Mouse (Mus musculus): ENCODE measurements around the gene Slc25a42.
"Not testable (repeated sequence)": the region's sequence is repeated elsewhere in the genome, so short reads cannot be mapped to it uniquely, and the experiment has no call there.

The Slc25a42 gene

DNA sequence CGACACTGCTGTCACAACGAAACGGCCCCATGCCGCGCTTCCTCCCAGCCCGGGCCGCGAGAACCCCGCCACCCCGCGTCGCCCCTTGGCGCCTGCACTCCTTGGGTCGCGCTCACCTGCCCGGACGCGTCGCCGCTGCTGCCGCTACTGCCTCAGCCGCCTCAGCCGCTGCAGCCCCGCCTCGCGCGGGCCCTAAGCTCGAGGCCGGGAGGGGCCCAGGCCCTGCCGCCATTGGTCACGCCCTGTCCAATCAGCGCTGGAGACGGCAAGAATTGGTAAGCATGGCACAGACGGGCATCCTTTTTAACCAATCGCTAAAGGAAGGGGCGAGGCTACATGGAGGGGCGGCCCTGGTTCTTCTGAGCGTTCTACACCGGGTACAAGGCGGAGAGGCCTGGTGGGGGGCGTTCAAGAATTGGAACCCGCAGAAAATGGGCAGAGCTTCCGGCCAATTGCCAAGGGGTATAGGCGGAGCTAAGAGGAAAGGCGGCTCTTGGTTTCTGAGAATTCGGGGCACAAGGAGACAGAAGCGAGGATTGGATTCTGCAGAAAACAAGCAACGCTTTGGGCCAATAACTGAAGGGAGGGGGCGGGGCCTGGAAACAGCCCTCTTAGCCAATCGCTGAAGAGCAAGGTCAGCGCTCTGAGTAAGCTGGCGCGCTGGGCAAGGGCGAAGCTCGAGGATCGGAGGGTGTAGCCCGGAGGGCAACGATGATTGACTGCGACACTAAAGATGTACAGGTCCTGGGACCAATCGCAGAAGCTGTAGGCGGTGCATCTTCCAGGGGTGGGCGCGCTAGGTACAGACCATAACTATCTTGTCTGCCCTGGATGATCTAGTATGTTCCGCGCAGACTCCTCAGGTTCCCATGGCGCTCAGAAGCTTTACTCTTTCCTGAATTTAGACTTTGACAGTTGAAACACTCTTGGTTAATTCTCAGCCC lies at the start of gene Slc25a42:
Gene Slc25a42, minus strand, starts transcription at position 194 of the 944 bp plus-strand sequence.
- peak; percentile 95 to 96 for DNase-seq (ENCODE audit: low spot score in 2 of 2)

GRCm38 (mm10) chr8:70259043-70259442 lies 46.9 kb upstream of the Slc25a42 start:
- DNase-seq (ENCODE audit: low spot score in 2 of 2): no peak

DNA sequence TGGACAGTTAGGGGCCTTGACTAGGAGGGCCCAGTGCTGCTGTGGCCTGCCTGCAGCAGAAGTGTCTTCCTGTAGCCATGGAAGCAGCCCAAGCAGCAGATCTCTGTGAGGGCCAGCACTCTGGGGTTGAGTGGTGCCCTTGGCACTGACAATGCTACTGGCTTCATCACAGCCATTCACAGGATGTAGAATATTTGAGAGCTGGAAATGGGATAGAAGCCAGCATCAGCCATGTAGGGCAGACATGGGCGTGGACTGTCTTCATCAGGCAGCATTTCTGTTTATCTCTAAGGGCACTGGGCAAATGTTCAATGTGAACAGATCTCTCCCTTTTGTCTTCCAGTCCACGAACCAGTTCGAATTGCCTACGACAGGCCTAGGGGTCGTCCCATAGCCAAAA lies 46.5 kb upstream of the Slc25a42 start:
- no peak for DNase-seq (ENCODE audit: low spot score in 2 of 2)

- no peak for DNase-seq (ENCODE audit: low spot score in 2 of 2)
Measured at GRCm38 (mm10) chr8:70257456-70257855, 45.4 kb upstream of the Slc25a42 start.

- no peak for DNase-seq (ENCODE audit: low spot score in 2 of 2)
Measured at GRCm38 (mm10) chr8:70254628-70255027, 42.5 kb upstream of the Slc25a42 start.

- no peak for DNase-seq (ENCODE audit: low spot score in 2 of 2)
Measured at GRCm38 (mm10) chr8:70247841-70248240, 35.7 kb upstream of the Slc25a42 start.

DNA sequence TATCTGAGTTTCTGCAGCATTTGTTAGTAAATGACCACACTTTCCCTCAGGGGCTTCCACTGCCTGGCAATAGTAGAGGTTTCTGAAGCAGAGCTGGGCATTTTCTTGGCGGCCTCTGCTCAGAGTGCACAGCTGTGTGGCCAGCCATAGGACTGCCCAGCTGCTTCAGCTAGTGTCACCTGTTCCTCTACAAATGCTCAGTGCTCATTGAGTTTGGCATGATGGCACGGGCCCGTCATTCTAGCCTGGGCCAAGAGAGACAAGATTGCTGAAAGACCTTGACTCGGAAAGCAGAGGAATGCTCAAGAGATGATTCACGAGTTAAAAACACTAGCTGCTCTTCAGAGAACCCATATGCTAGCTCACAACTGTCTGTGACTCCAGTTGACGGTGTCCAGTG lies 34.5 kb upstream of the Slc25a42 start:
- DNase-seq (ENCODE audit: low spot score in 2 of 2): no peak

DNA sequence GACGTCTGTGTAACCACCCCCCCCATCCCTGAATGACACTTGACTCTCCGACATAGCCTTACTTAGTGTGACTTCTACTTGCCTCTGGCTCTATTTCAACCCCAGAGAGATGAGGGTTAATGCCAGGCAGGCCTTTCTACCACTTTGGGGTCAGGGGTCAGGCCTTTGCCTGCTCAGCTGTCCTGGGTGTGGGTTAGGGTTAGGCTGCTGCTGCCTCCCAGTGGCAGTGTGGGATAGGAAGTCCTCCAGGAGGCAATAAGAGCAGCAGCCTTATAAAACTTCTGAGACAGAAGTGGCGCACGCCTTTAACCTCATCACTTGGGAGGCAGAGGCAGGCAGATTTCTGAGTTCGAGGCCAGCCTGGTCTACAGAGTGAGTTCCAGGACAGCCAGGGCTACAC lies 28.5 kb upstream of the Slc25a42 start:
- DNase-seq (ENCODE audit: low spot score in 2 of 2): no peak

- no peak for DNase-seq (ENCODE audit: low spot score in 2 of 2)
Measured at GRCm38 (mm10) chr8:70237842-70238241, 25.7 kb upstream of the Slc25a42 start.

DNA sequence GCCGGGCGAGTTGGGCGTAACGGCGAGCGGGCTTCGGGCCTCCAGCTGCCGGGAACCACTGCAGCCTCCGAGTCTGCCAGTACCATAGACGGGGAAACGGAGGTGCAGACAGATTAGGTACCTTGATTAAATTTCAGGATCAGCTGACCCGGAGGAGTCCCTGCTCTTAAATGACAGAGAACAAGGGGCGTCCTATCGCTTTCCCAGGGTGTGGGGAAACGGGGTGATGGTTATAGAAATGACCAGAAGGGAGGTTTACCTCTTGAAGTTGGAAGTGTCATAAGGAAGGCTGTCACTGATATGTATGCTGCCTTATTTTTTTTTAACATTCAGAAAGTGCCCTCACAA lies 22.6 kb upstream of the Slc25a42 start:
- no peak for DNase-seq (ENCODE audit: low spot score in 2 of 2)

DNA sequence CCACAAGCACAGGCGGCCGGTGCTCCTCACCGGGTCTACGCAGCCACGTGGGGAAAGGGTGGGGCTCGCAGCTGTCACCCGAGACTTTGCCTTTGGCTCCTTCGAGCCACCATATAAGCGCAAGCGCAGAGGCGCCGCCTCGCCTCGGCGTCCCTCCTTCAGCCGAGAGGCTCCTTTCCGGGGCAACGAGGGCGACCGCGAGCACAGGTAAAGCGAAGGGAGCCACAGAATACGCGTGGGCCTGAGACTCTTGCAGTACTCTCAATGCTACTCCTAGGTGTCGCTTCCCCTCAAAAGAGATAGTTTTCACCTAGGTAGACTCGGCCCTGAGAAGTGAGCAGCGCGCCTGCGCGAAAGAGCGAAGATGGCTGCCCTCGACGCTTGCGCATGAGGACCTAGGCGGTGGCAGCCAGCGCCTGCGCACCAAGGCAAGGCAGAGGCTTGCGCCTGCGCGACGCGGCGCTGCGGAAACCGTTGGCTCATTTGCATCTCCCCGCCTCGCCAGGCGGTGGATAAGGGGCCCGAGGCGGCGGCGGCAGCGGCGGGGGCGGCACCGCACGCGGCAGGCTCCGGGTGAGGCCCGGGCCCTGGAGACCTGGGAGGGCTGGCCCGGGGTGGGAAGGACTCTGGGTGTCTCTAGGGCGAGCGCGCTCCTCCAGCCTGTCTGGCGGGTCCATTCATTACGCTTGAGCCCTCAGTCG lies 22.1 kb upstream of the Slc25a42 start, which contains the start of the genes Sugp2 and Armc6:
Gene Sugp2, plus strand, starts transcription at position 147 of the 701 bp plus-strand sequence.
Gene Armc6, minus strand, starts transcription at position 387 of the 701 bp plus-strand sequence.
- peak; percentile 96 to 97 for DNase-seq (ENCODE audit: low spot score in 2 of 2)

- no peak for DNase-seq (ENCODE audit: low spot score in 2 of 2)
Measured at GRCm38 (mm10) chr8:70233606-70234005, 21.5 kb upstream of the Slc25a42 start.

DNA sequence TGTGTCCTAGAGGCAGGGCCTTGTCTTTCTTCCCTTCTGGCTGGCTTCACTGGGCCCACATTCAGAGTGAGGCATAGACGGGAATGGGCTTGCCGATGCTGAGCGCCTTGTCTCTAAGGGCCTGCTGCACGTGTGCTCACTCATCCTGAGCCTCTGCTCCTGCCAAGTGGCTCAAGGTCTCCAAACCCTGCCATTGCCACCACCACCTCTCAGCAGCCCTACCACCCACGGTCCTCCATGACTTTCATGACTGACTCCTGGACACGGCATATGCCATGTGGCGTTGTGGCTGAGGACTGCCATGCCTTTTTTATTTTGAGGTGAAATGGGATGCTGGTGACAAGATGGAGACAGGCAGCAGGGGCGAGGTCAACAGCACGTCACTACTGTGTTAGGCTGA lies 18.7 kb upstream of the Slc25a42 start:
- no peak for DNase-seq (ENCODE audit: low spot score in 2 of 2)

GRCm38 (mm10) chr8:70227997-70228396 lies 15.9 kb upstream of the Slc25a42 start:
- DNase-seq (ENCODE audit: low spot score in 2 of 2): no peak

- peak in 1 of 2 experiments; percentile 32 for DNase-seq (ENCODE audit: low spot score in 2 of 2)
Measured at GRCm38 (mm10) chr8:70223341-70223740, 11.2 kb upstream of the Slc25a42 start.

DNA sequence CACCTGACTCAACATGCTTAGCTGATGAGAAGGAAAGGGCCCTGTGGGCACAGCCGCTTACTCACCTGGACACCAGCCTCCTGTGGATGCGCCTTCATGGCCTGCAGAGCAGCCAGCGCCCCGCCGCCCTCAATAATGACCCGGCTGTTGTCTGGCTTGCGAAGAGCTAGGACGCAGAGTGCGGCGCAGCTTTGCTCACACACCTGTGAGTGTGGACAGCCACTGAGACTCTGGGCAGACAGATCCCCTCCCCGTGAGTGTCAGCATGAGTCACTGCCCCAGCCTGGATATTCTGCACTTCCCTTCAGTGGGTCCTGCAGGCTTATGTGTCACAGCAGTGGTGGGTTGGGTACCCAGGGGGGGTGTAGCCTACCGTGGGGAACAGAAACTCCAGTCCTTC lies 9.9 kb upstream of the Slc25a42 start:
- DNase-seq (ENCODE audit: low spot score in 2 of 2): no peak

DNA sequence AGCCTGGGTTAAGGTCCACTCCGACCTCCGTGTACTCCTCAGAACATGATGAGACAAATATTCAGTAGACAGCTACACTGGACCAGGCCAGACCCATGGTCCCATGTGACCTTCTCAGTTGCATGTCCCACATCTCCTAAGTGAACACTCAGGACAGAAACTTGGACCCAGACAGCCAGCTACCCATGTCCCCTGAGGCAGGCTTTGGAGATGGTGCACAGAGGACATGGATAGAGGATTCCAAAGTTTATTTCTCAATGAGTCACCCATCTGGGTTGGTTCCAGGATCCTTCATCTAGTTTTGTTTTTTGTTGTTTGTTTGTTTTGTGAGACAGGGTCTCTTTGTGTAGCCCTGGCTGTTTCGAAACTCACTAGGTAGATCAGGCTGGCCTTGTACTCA lies 8.8 kb upstream of the Slc25a42 start:
- no peak for DNase-seq (ENCODE audit: low spot score in 2 of 2)

DNA sequence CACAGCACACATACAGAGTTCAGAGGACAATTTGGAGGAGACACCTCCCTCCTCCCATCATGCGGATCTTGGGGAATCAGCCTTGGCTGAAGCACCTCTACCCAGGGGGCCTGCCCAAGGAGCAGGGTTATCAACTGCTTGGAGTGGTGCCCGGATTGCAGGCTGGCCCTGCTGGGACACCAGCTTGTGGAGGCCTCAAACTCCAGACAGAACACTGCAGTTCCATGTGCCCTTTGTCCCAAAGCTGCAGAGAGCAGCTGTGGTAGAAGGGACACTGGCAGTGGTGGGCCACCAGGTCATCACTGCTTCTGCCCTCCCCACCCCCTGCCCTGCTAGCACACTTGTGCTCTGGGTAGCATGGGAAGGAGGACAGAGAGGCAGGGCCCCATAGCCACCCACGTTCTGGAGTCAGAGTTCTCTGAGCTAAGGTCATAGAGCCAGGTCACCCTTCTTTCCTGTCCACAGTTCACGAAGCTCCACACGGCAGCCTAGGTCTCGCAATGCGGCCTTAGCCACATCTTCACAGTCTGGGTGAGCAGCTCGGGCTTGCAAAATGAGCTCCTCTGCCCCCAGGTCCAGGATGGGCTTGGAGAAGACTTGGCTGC lies 8.2 kb upstream of the Slc25a42 start:
- no peak for DNase-seq (ENCODE audit: low spot score in 2 of 2)

DNA sequence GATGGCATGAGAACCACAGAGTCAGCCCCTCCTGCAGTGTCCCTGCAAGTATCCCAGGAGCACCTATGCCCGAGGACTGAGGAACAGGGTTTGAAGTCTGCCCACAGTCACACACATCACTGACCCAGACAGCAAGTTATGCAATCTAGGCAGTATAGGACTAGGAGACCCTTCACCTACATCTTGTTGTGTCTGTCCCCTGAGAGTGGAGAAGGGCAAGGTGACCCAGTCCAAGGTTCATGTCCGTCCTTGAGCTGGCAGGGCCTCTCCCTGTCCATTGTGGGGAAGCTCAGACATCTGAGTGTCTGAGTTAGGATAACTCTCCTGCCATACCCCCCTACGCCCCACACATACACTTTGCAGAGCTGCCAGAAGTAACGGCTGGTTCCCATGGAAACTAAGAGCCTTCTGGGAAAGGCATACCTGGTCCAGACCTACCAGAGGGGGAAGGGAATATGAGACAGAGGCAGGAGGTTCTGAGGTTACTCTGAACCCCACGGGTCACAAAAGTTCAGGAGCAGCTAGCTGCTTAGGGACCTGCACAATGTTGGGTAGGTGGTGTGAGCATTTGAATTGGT lies 7.1 kb upstream of the Slc25a42 start:
- DNase-seq (ENCODE audit: low spot score in 2 of 2): no peak

- DNase-seq (ENCODE audit: low spot score in 2 of 2): no peak
Measured at GRCm38 (mm10) chr8:70217441-70217840, 5.3 kb upstream of the Slc25a42 start.

DNA sequence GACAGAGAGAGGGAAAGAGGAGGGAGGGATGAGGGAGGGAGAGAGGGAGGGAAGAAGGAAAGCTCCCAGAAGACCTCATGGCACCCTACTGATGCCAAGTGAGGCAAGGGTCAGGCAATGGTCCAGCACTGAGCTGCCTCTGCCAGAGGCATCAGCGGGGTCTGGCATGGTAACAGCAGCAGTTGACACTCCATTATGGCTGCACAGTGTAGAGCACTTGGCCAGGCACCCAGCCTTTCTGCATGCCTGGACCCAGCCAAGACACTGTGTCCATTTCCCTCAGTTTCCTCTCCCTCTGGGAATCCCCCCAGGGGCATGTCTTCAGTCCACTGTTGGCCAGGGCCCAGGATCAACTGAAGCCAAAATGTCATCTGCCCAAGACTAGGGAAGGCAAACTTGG lies 4.5 kb upstream of the Slc25a42 start:
- no peak for DNase-seq (ENCODE audit: low spot score in 2 of 2)

DNA sequence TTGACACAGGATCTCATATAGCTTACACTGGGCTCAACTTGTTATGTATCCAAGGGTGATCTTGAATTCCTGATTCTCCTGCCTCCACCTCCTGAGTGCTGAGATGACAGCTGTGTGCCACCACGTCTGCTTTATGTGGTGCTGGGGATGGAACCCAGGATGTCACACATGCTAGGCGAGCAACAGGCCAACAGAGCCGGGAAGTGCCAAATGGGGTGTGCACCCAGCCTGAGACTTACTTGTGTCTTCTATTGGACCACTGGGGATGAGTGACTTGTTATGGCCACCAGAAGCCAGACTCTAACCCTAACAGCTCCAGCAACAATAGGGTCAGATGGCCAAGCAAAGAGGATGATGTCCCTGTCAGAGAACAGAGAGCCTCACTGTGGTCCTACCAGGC lies 4.1 kb upstream of the Slc25a42 start:
- DNase-seq (ENCODE audit: low spot score in 2 of 2): not testable (repeated sequence)
